Mouse (Mus musculus) hematopoietic stem cell, adult 5-6 weeks (primary cell): ENCODE measurements around the gene Recql. TPM values are rescaled to one million over a fixed set of nuclear protein-coding genes. Genes with fewer than 3 reads are reported as not detected.

Source experiments
- ATAC-seq, 2 experiments: fragments of 125-278 bp in 1 of 2; replicated peaks in 1 of 2; 2 replicates each; pipeline ENCODE4 v1.8.0; 2016 to 2017; ENCODE audit warnings: inconsistent platforms in 2 of 2, mild to moderate bottlenecking in 2 of 2, moderate number of reproducible peaks in 2 of 2, low read depth in 1 of 2, moderate TSS enrichment in 1 of 2; ENCODE audit not compliant: low FRiP score in 2 of 2, poor library complexity in 2 of 2, severe bottlenecking in 2 of 2, insufficient read depth in 1 of 2, low TSS enrichment in 1 of 2
- total RNA-seq: library from RNA; stranded (forward); fragments of 172-1452, 232-1000 nt; gene quantifications from 2 replicates; pipeline ENCODE4 v1.2.3, GENCODE M21; 2017

Gene Recql
- total RNA-seq, 1 experiment from 2014 or later = 73.0 TPM

DNA sequence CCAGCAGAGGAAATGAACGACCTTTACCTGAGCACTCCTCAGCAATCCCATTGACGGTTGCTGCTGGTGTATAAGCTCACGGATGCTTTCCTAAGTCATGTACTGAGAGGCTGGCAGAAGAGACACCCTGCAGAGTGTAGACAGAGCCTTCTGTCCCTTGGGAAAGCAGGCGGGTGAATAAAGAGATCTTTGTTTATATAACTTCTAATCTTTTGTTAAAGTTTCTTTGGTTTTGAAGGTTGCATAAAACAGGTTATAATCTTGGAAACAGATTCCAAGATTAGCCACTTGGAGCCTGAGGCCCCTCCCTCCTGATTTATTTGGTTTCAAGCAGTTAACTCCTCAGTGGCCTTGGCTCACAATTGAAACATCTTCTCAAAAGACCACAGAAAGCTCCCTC, 64.0 kb downstream of the Recql start, which contains the start of gene Slco1a5:
Slco1a5 (minus strand) TSS at position 101 of the 400 bp plus-strand sequence.
- ATAC-seq = no peak

DNA sequence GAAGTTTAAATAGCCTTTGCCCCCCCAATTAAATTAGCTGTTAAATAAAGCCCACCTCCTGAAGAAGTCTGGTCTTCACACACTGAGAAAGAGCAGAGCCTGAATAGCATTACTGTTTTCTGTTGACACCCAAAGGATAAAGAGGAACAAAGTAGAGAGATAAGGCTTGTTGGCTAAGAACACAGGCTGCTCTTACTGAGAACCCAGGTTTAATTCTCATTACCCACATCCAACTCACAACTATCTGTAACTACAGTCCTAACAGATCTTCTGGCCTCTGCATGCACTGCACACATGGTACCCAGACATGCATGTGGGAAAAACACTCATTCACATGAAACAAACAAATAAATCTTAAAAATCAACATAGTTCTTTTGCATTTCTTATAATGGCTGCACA, 69.8 kb downstream of the Recql start:
- ATAC-seq = no peak

DNA sequence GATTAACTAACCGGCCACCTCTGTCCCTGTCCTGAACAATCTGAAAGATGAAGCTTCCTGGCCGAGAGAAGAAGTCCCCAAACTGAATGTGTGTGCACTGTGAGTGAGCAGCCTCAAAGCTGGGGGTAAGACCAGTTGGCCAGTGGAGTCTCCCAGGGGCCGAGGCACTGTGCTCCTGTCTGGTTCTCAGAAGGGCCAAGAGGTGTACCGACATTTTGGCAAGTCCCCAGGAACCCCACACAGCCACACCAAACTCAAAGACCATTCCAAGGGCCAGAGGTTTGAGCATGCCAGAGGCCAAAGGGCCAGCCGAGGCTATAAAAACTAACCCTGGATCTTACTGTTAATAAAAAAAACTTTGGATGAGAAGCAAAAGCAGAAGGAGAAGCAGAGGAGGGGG, 72.6 kb downstream of the Recql start:
- ATAC-seq = no peak

DNA sequence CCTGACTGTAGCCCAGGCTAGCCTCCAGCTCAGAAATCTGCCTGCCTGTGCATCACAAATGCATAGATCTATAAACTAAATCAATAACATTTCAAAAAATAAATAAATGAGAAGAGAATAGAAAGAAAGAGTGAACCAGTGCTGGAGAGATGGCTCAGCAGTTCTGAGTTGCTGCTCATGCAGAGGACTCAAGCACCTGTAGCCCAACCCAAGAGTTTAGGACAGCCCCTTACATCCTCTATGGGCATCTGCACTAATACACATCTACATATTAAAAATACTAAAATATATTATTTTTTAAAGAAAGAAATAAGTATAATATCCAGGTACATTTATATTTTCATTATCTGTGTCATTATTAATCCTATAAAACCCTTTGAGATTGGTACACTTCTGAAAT, 81.8 kb downstream of the Recql start:
- ATAC-seq = no peak

Other genes starting within 250 kb of the Recql start
- gene Slco1a6, start 178.6 kb downstream of the Recql start, total RNA-seq = not detected in 2 replicates
- not detected in 2 replicates for gene Iapp, start 88.7 kb downstream of the Recql start, total RNA-seq
- not detected in 2 replicates for gene Slco1a5, start 64.1 kb downstream of the Recql start, total RNA-seq
- gene Pyroxd1, start 41.4 kb downstream of the Recql start, total RNA-seq = 21.4 and 22.0 TPM in 2 replicates
- 33.5 and 48.5 TPM in 2 replicates for gene Golt1b, start 134 bp upstream of the Recql start, total RNA-seq
- gene Spx, start 26.4 kb upstream of the Recql start, total RNA-seq = not detected in 2 replicates
- gene Gys2, start 86.0 kb upstream of the Recql start, total RNA-seq = not detected in 2 replicates
- 55.2 and 63.5 TPM in 2 replicates for gene Ldhb, start 120.9 kb upstream of the Recql start, total RNA-seq
- 0.65 TPM in 1 of 2 replicates, not detected in the other for gene Kcnj8, start 184.5 kb upstream of the Recql start, total RNA-seq